Mouse (Mus musculus) stomach, postnatal 0 days (tissue): ENCODE results near the gene Arpc2.

Source experiments
- CTCF ChIP-seq: IDR thresholded peaks from 2 replicates; pipeline ENCODE4 v1.5.1; 2016; ENCODE audit warnings: antibody characterized with exemption, low read depth, mild to moderate bottlenecking, moderate library complexity
- EP300 ChIP-seq: optimal IDR thresholded peaks from 2 replicates; pipeline ENCODE3; 2016; ENCODE audit warnings: antibody characterized with exemption

DNA sequence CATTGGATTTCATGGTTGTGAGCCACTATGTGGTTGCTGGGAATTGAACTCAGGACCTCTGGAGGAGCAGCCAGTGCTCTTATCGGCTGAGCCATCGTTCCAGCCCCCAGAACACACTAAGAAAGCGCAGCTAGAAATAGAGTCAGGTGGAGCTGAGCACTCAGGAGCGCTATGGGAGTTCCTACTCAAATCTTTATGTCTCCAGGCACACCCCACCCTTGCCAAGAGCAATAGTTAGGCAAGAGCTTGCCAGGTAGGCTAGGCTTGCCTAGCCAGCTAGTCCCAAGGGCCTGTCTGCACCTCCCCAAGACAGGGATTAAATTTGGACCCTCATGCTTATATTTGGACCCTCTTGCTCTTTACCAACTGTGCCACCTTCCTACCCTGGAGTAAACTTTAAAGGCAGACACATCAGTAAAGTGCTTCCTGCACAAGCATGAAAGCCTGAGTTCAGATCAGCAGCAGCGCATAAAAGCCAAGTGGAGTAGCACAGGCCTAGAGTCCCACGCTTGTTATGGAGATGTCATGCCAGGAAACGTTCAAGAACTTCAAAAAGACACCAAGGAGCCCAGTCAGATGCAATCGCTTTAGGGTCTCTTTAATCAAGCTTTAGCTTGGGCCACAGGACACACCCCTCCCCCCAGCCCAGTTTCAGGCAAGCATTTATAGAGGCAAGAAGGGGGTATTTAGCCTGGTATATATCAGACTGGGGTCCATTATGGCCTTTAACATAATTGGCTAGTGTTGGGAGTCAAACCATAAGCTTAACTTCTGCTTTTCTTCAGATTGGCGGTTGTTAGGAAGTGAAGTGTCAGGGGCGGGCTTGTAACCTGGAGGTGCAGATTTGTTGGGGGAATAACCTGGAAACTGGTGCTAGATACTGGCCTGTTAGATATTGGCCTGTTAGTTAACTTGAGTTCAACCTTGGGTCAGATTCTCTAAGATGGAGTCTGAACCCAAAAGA, 72.4 kb downstream of the Arpc2 start:
- TF ChIP-seq EP300 (no peak), CTCF (no peak)
